Mouse (Mus musculus): ENCODE data around the gene Il4ra. TPM values are rescaled to one million over a fixed set of nuclear protein-coding genes. Genes with fewer than 3 reads are reported as not detected.

The Il4ra gene
- polyA plus RNA-seq, 1 experiment from 2014 or later, result 13.1 TPM

- no peaks in the 10 kb centered on the region for H3K36me3 ChIP-seq (ENCODE audit: insufficient read depth, low read length)
- 95% methylated on average over 4 of the region's 4 CpGs for WGBS
- no peaks in the 10 kb centered on the region for H3K4me1 ChIP-seq (ENCODE audit: insufficient read depth, low read length)
- H3K27ac ChIP-seq (ENCODE audit: low read length), result no peak overlapping the region
- H3K9ac ChIP-seq (replicated peaks; ENCODE audit: low read length), result no peak overlapping the region
- no peaks in the 10 kb centered on the region for H3K27me3 ChIP-seq (ENCODE audit: insufficient read depth, low read length)
- no peak overlapping the region for H3K4me3 ChIP-seq (ENCODE audit: low read length)
- no peak for ATAC-seq (ENCODE audit: low FRiP score, low TSS enrichment)
- no peak overlapping the region for H3K4me2 ChIP-seq (replicated peaks; ENCODE audit: low read depth, low read length)
- H3K9me3 ChIP-seq (ENCODE audit: low read length), result no peaks in the 10 kb centered on the region
Observed at GRCm38 (mm10) chr7:125588721-125589120, 36.8 kb downstream of the Il4ra start.

- Histone ChIP-seq H3K4me1 (ENCODE audit: insufficient read depth, low read length) (no peaks in the 10 kb centered on the region), H3K27ac (ENCODE audit: low read length) (no peak overlapping the region), H3K4me3 (ENCODE audit: low read length) (no peak overlapping the region), H3K4me2 (replicated peaks; ENCODE audit: low read depth, low read length) (no peak overlapping the region), H3K27me3 (ENCODE audit: insufficient read depth, low read length) (no peaks in the 10 kb centered on the region), H3K36me3 (ENCODE audit: insufficient read depth, low read length) (no peaks in the 10 kb centered on the region), H3K9me3 (ENCODE audit: low read length) (no peaks in the 10 kb centered on the region), H3K9ac (replicated peaks; ENCODE audit: low read length) (no peak overlapping the region)
- 90% methylated on average over 7 of the region's 7 CpGs for WGBS
- no peak for ATAC-seq (ENCODE audit: low FRiP score, low TSS enrichment)
Observed at GRCm38 (mm10) chr7:125589896-125590295, 38.0 kb downstream of the Il4ra start.

- H3K27ac ChIP-seq (ENCODE audit: low read length), result no peak overlapping the region
- no peaks in the 10 kb centered on the region for H3K36me3 ChIP-seq (ENCODE audit: insufficient read depth, low read length)
- no peaks in the 10 kb centered on the region for H3K4me1 ChIP-seq (ENCODE audit: insufficient read depth, low read length)
- H3K27me3 ChIP-seq (ENCODE audit: insufficient read depth, low read length), result no peaks in the 10 kb centered on the region
- no peak overlapping the region for H3K9ac ChIP-seq (replicated peaks; ENCODE audit: low read length)
- H3K9me3 ChIP-seq (ENCODE audit: low read length), result no peaks in the 10 kb centered on the region
- no peak overlapping the region for H3K4me3 ChIP-seq (ENCODE audit: low read length)
- no peak overlapping the region for H3K4me2 ChIP-seq (replicated peaks; ENCODE audit: low read depth, low read length)
- no peak for ATAC-seq (ENCODE audit: low FRiP score, low TSS enrichment)
- WGBS, result 90% methylated on average over 4 of the region's 4 CpGs
Observed at GRCm38 (mm10) chr7:125593831-125594230, 41.9 kb downstream of the Il4ra start.

GRCm38 (mm10) chr7:125596406-125596805 lies 44.5 kb downstream of the Il4ra start:
- Histone ChIP-seq H3K9ac (replicated peaks; ENCODE audit: low read length) (no peak overlapping the region), H3K27me3 (ENCODE audit: insufficient read depth, low read length) (no peaks in the 10 kb centered on the region), H3K4me1 (ENCODE audit: insufficient read depth, low read length) (peaks cover 8% of the 10 kb centered on the region), H3K4me3 (ENCODE audit: low read length) (no peak overlapping the region), H3K36me3 (ENCODE audit: insufficient read depth, low read length) (no peaks in the 10 kb centered on the region), H3K27ac (ENCODE audit: low read length) (no peak overlapping the region), H3K9me3 (ENCODE audit: low read length) (no peaks in the 10 kb centered on the region), H3K4me2 (replicated peaks; ENCODE audit: low read depth, low read length) (no peak overlapping the region)
- no peak for ATAC-seq (ENCODE audit: low FRiP score, low TSS enrichment)
- 61% methylated on average over 3 of the region's 3 CpGs for WGBS

GRCm38 (mm10) chr7:125597083-125597482 lies 45.2 kb downstream of the Il4ra start:
- no peak overlapping the region for H3K27ac ChIP-seq (ENCODE audit: low read length)
- 90% methylated on average over 9 of the region's 9 CpGs for WGBS
- H3K36me3 ChIP-seq (ENCODE audit: insufficient read depth, low read length), result no peaks in the 10 kb centered on the region
- H3K27me3 ChIP-seq (ENCODE audit: insufficient read depth, low read length), result no peaks in the 10 kb centered on the region
- H3K9ac ChIP-seq (replicated peaks; ENCODE audit: low read length), result no peak overlapping the region
- no peak for ATAC-seq (ENCODE audit: low FRiP score, low TSS enrichment)
- peaks cover 8% of the 10 kb centered on the region for H3K4me1 ChIP-seq (ENCODE audit: insufficient read depth, low read length)
- no peak overlapping the region for H3K4me3 ChIP-seq (ENCODE audit: low read length)
- H3K9me3 ChIP-seq (ENCODE audit: low read length), result no peaks in the 10 kb centered on the region
- H3K4me2 ChIP-seq (replicated peaks; ENCODE audit: low read depth, low read length), result no peak overlapping the region

GRCm38 (mm10) chr7:125597516-125598347 lies 45.8 kb downstream of the Il4ra start:
- H3K4me1 ChIP-seq (ENCODE audit: insufficient read depth, low read length), result peaks cover 8% of the 10 kb centered on the region
- H3K4me2 ChIP-seq (replicated peaks; ENCODE audit: low read depth, low read length), result no peak overlapping the region
- H3K36me3 ChIP-seq (ENCODE audit: insufficient read depth, low read length), result no peaks in the 10 kb centered on the region
- WGBS, result 89% methylated on average over 11 of the region's 11 CpGs
- H3K9ac ChIP-seq (replicated peaks; ENCODE audit: low read length), result no peak overlapping the region
- no peak for ATAC-seq (ENCODE audit: low FRiP score, low TSS enrichment)
- H3K9me3 ChIP-seq (ENCODE audit: low read length), result no peaks in the 10 kb centered on the region
- H3K27me3 ChIP-seq (ENCODE audit: insufficient read depth, low read length), result no peaks in the 10 kb centered on the region
- no peak overlapping the region for H3K4me3 ChIP-seq (ENCODE audit: low read length)
- no peak overlapping the region for H3K27ac ChIP-seq (ENCODE audit: low read length)

GRCm38 (mm10) chr7:125599373-125599973 lies 47.6 kb downstream of the Il4ra start:
- no peak overlapping the region for H3K4me2 ChIP-seq (replicated peaks; ENCODE audit: low read depth, low read length)
- H3K9me3 ChIP-seq (ENCODE audit: low read length), result no peaks in the 10 kb centered on the region
- 47% methylated on average over 4 of the region's 4 CpGs for WGBS
- no peaks in the 10 kb centered on the region for H3K27me3 ChIP-seq (ENCODE audit: insufficient read depth, low read length)
- no peak overlapping the region for H3K4me3 ChIP-seq (ENCODE audit: low read length)
- H3K9ac ChIP-seq (replicated peaks; ENCODE audit: low read length), result no peak overlapping the region
- no peak for ATAC-seq (ENCODE audit: low FRiP score, low TSS enrichment)
- no peak overlapping the region for H3K27ac ChIP-seq (ENCODE audit: low read length)
- H3K36me3 ChIP-seq (ENCODE audit: insufficient read depth, low read length), result no peaks in the 10 kb centered on the region
- H3K4me1 ChIP-seq (ENCODE audit: insufficient read depth, low read length), result peaks cover 8% of the 10 kb centered on the region

- peaks cover 8% of the 10 kb centered on the region for H3K4me1 ChIP-seq (ENCODE audit: insufficient read depth, low read length)
- H3K4me2 ChIP-seq (replicated peaks; ENCODE audit: low read depth, low read length), result no peak overlapping the region
- no peak overlapping the region for H3K27ac ChIP-seq (ENCODE audit: low read length)
- no peaks in the 10 kb centered on the region for H3K27me3 ChIP-seq (ENCODE audit: insufficient read depth, low read length)
- no peak overlapping the region for H3K4me3 ChIP-seq (ENCODE audit: low read length)
- no peaks in the 10 kb centered on the region for H3K9me3 ChIP-seq (ENCODE audit: low read length)
- no peak overlapping the region for H3K9ac ChIP-seq (replicated peaks; ENCODE audit: low read length)
- no peak for ATAC-seq (ENCODE audit: low FRiP score, low TSS enrichment)
- no peaks in the 10 kb centered on the region for H3K36me3 ChIP-seq (ENCODE audit: insufficient read depth, low read length)
- 68% methylated on average over 10 of the region's 10 CpGs for whole genome bisulfite sequencing
Observed at GRCm38 (mm10) chr7:125600136-125600535, 48.2 kb downstream of the Il4ra start.

- no peak overlapping the region for H3K9ac ChIP-seq (replicated peaks; ENCODE audit: low read length)
- peak; percentile 28; the same call in 1 of the 2 replicates for ATAC-seq (ENCODE audit: low FRiP score, low TSS enrichment)
- WGBS, result 23% methylated on average over 6 of the region's 6 CpGs
- H3K27me3 ChIP-seq (ENCODE audit: insufficient read depth, low read length), result no peaks in the 10 kb centered on the region
- H3K4me1 ChIP-seq (ENCODE audit: insufficient read depth, low read length), result peaks cover 8% of the 10 kb centered on the region
- H3K36me3 ChIP-seq (ENCODE audit: insufficient read depth, low read length), result no peaks in the 10 kb centered on the region
- no peak overlapping the region for H3K4me3 ChIP-seq (ENCODE audit: low read length)
- no peaks in the 10 kb centered on the region for H3K9me3 ChIP-seq (ENCODE audit: low read length)
- no peak overlapping the region for H3K4me2 ChIP-seq (replicated peaks; ENCODE audit: low read depth, low read length)
- no peak overlapping the region for H3K27ac ChIP-seq (ENCODE audit: low read length)
Observed at GRCm38 (mm10) chr7:125600612-125601279, 48.8 kb downstream of the Il4ra start.

- no peak overlapping the region for H3K9ac ChIP-seq (replicated peaks; ENCODE audit: low read length)
- no peaks in the 10 kb centered on the region for H3K9me3 ChIP-seq (ENCODE audit: low read length)
- no peaks in the 10 kb centered on the region for H3K36me3 ChIP-seq (ENCODE audit: insufficient read depth, low read length)
- no peaks in the 10 kb centered on the region for H3K27me3 ChIP-seq (ENCODE audit: insufficient read depth, low read length)
- peaks cover 8% of the 10 kb centered on the region for H3K4me1 ChIP-seq (ENCODE audit: insufficient read depth, low read length)
- no peak overlapping the region for H3K27ac ChIP-seq (ENCODE audit: low read length)
- H3K4me3 ChIP-seq (ENCODE audit: low read length), result no peak overlapping the region
- no peak overlapping the region for H3K4me2 ChIP-seq (replicated peaks; ENCODE audit: low read depth, low read length)
- WGBS, result 61% methylated on average over 6 of the region's 6 CpGs
- peak; percentile 26; the same call in 1 of the 2 replicates for ATAC-seq (ENCODE audit: low FRiP score, low TSS enrichment)
Observed at GRCm38 (mm10) chr7:125601280-125601670, 49.4 kb downstream of the Il4ra start.
